Mouse (Mus musculus) thymus, postnatal 10 days (tissue): ENCODE measurements around the gene Fam131c.

Source experiments
- DNase-seq, 2 experiments: peaks; one replicate each; pipeline ENCODE4 v3.0.0; 2021; ENCODE audit warnings: low spot score in 2 of 2

Fam131c gene

DNA sequence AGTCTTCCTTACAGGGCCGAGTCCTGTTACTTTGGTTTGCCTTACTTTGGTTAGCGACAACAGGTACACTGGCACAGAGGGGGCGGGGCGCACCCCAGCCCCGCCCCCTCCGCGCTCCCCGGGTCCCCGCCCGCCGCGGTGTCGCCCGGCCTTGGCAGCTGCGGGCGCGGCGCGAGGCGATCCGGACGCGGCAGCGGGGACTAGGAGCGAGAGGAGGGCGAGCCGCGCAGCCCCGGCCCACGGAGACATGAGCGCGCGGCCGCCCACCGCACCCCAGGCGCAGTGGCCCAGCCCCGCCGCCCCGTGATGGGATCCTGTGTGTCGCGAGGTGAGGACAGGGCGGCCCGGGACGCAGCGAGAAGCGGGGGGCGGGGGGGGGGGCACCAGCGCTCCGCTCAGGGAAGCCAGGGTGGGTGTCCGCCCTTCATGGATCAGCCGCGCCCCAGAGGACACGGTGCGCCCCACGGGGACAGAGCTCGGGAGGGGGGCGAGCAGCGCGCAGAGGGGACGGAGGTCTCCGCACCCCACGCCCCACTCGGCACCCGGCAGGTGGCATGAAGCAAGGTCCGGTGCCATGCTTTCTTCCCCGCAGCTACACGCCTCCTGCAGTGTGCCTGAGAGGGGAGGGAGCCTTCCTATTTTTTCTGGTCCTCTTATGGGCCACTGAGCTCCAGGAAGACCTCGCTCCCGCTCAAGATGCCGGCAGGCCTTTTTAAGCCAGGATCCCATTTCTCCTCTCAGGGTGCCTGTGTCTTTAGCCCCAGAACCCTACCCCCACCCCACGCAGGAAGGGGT lies at the start of gene Fam131c:
Gene Fam131c (plus strand): TSS at position 224 of the 795 bp plus-strand sequence.
- no peak for DNase-seq

DNA sequence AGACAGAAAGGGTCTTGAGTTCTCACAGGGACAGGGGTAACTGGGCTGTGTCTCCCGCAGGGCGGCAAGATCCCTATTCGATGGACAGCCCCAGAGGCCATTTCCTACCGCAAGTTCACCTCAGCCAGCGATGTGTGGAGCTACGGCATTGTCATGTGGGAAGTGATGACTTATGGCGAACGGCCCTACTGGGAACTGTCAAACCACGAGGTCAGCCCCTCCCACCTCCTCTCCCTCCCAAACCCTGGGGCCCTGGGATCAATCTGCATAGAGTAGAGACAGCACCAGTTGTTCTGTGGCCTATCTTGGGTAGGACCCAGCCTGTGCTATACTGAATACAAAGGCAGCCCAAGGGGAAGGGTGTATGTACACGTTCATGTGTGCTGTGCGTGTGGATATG lies 45.5 kb upstream of the Fam131c start:
- no peak for DNase-seq

DNA sequence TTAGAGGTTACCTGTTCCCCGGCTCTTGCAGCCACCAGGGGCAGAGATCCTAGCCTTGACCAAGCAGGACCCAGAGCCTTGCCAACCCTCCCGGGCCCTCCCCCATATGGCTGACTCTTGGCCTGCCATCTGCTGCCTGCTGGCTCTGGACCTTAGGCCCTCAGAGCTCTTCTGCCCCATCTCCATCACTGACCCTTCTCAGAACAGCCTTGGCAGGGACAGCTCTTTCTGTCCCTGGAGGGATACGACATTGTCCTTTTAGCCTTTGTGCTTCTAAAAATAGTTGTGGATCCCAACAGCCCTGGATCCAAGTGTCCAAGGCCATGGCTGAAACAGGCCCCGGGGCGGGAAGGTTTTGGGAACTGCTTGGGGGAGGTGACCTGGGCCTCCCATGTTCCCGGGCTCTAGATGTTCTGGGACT lies 43.2 kb upstream of the Fam131c start:
- no peak for DNase-seq

DNA sequence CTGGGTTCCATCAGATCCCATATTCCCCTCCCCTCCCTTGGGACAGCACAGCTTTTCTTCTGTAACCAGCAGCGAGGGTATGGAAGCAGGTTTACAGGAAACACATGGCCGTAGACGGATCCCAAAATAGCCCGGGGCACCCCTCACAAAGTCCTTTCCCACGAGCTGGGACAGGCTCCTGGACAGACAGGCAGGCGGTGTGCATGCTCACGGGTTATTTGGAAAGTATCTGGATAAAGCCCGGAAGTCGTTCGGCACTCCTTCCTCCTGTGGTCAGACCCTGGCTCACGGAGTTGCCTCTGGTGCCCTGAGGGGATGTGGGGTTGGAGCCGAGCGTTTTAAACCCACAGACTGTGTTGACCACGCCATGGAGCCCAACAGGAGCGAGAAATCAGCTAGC lies 42.4 kb upstream of the Fam131c start:
- DNase-seq, result no peak

DNA sequence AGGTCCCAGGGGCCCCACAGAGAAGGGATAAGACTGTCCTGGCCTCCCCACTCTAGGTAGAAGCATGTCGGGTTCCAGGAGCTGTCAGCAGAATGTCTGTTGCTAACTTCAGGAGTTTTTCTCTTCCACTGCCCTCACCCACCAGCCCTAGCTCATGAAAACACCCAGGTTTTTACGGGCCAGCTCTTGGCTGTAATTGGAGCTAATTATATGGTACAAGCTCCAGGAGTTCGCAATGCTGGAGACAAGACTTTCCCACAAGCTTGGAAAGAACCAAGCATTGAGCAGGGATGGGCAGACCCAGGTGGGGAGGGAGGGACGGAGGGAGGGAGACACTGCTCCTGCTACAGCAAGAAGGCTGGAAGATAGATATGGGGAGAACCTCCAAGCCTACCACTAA lies 40.9 kb upstream of the Fam131c start:
- DNase-seq, result no peak

DNA sequence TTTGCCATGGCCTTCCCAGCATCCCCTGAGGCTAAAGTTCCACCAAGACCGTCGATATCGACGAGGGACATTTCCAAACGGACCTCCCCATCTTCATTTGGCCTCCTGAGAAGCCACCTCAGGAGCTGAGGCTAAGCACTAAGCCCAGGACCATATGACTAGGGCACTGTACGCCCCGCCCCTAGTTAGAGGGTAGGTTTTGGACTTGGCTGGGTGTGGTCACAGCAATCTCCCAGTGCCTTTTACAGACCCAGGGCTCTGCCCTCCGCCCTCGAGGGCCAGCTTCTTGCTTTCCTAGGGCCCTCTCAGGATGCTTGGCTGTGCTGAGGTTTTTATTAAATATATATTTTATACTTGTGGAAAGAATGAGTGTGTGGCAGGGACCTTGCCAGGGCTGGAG lies 39.3 kb upstream of the Fam131c start:
- DNase-seq, result no peak

DNA sequence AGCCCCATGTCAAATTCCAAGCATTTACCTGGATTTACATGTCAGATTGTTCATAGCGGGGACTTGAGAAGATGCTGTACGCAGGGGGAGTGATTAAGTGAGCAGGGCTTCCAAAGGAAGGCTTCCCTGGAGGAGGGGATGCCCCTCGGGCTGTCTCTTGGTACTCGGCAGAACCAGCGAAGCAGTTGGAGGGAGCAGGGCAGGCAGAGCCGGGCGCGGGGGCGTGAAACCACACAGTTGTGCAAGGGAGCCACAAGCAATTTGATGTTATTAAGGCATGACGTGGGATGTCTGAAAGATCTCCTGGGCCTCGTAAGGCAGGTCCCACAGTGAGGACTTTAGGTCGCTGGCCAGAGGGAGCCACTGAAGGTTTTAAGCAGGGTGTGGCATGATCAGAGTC lies 38.1 kb upstream of the Fam131c start:
- no peak for DNase-seq

DNA sequence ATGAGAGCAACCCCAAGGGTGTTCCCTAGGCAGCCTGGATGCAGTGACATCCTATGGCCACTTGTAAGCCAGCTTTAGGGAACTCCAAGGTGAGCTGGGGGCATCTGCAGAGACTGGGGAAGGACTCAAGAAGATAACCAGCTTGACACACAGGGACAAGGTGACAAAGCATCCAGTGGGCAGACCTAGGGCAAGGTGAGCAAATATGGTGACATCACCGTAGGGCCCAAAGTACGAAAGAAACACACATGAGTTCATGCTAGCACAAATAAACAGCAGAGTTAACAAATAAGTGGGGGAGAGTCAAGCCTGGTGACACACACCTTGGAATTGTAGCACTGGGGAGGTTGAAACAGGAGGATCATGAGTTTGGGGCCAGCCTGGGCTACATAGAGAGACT lies 36.6 kb upstream of the Fam131c start:
- DNase-seq, result no peak

DNA sequence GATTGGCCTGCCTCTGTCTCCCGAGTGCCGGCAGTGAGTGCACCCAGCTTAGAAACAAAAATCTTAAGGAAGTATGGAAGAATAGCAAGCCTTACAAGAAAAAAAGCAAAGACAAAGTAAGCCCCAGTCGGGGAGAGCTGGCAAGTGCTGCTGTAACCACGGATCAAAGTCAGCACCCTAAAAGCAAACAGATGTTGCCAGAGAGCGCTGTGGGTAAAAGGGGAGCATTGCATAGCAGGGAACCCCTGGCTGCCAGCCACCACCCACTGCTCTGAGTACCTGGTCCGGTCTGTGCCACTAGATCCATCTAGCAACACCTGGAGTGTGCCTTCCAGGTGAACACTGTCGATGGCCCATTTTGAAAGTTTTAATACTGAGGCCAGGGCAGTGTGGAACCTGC lies 35.8 kb upstream of the Fam131c start:
- no peak for DNase-seq

DNA sequence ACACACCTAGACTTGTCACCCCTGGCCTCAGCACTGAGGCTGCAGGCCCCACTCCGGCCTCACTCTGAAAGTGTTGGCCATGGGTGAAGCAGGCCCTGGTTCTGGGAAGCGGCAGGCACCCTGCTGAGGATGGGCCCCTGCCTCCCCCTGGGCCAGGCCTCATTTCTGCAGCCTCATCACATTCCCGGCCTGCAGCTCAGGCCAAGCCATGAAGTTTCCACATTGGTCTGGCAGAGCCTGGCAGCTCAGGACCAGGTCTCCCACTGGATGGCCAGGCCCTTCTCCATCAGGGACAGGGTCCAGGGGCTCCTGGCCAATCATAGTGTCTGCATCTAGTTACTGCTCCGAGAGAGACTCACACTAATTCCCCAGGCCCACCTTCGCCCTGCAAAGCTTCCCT lies 33.3 kb upstream of the Fam131c start:
- DNase-seq, result no peak

DNA sequence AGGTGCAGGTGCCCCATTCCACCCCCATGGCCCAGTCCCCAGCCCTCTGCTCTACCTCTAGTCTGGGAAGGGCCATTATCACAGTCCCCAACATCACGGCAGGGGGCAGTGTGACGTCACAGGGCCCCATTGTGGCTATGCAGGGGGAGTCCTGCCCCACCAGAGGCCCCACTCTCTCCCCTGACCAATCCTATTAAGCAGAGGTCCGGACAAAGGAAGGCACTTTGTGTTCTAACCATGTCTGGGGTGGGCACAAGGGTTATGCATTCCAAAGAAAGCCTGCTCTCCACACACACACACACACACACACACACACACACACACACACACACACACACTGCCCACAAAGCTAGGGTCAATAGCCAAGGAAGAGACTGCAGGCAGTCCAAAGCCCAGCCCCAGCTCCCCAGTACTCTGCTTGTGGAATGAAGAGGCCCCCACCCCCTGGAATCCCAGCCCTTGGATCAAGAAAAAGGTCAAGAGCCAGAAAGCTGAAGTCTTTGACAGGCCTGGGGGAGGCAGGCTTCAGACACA lies 32.7 kb upstream of the Fam131c start:
- no peak for DNase-seq

DNA sequence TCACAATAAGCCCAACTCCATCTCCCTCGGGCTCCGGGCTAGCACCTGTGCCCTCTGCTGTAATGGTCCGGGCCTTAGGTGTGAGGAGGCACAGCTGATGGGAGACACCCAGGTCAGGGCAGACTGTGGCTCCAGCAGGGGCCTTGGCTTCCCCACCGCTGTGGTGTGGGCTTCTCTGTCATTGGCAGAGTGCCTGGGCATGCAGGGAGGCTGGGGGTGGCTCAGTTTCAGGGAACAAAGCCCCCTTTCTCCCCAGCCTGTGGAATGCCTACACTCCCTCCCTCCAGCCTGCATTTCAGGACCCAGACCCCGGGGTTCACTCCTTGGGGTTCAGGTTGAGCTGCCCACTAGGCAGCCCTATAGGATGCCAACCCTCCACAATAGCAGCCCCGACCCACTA lies 31.8 kb upstream of the Fam131c start:
- no peak for DNase-seq

DNA sequence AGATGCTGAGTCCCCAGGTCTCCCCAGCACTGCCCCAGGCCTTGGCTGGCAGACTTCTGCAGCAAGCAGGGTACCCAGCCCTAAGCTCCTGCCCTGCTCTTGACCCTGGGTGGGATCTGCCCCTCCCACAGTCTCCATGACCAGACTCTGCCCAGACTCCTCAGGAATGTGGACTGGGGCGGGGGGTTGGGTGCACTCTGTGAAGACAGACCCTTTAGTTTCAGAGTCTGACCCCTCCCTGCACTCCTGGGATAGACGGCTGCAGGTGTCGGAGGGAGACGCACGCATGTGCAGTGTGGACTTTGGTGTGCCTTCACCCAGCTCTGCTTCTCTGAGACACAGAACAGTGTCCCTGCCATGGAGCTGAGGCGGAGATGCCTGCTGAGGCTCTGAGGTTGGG lies 30.0 kb upstream of the Fam131c start:
- no peak for DNase-seq

DNA sequence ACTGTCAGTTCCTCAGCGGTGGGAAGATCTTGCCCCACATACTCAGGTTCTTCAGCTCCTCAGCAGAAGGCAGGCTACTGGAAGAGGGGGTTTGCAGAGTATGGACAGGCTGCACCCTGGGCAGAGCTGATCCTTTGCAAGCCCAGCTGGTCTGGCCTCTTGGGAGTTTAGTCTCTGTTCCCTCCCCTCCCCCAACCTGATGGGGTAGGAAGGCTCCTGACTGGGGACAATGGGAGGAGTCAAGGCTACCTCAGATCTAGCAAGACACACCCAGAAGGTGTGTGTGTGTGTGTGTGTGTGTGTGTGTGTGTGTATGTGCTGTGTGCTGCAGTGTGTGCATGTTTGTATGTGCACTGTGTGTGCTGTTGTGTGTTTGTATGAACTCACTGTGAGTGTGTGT lies 29.2 kb upstream of the Fam131c start:
- no peak for DNase-seq

DNA sequence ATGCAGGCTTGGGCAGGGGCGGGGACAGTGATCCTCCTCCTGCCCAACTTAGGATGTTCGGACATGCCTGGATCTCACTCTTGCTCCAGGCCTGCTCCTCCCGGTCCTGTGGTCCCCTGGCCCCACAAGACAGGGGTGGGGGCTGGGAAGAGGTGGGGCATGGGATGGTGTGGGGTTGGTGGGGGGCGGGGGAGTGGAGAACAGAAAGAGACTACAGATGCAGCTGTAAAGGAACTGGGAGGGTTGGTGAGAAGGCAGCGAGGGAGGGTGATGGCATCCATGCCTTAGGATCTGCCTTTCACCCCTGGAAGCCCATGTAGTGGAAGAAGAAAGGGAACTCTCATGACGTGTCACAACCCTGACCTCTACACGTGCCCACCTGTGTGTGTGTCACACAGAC lies 26.5 kb upstream of the Fam131c start:
- no peak for DNase-seq

DNA sequence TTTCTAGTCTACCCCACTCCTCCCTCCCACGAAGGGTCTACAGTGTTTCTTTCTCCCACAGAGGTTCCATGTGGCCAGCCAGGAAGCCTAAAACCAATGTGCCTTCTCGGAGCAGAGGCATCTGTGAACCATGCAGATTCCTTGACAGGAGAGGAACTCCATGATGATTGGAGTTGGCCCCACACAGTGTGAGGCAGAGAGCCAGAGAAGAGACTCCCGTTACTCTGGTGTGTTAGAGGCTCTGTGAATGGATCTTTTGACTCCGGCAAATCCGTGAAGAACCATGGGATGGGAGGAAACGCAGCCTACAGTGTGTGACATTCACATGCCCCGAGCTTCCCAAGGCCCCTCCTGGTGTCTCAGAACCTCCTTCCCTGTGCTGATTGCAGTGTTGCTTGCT lies 24.5 kb upstream of the Fam131c start:
- no peak for DNase-seq

DNA sequence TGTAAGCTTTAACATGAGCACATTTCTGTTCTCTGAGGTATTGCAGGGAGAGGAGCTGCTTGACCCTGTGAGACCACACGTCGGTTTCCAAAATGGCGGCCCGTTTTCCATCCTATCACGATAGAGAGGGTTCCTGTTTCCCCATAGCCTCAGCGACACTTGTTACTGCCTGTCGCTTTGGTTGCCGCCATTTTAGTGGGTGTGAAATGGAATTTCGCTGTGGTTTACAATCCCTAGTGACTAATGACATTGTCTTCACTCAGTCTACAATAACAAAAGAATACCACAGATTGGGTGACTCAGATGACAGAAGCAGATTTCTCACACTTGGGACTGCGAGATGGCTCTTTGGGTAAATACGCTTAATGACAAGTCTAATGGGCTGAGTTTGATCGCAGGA lies 22.8 kb upstream of the Fam131c start:
- DNase-seq, result no peak

DNA sequence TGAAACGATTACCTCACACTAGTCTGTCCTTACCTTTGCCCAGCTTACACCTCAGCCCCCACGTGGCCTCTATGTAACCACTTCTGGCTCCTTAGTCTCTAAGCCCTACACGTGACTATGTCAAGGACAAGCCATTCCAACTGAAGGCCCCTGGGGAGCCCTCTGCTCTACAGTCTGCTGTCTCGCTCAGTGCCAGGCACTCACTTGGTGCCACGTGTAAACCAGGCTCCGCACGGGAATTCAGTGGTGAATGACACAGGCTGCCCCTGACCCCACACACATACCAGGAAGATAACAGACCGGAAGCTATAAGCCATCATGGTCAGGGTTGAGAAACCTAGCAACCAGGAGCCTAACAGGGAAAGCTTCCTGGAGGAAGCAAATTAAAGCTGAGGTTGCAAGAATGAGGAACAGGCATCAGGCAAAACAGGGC lies 20.6 kb upstream of the Fam131c start:
- DNase-seq, result no peak

DNA sequence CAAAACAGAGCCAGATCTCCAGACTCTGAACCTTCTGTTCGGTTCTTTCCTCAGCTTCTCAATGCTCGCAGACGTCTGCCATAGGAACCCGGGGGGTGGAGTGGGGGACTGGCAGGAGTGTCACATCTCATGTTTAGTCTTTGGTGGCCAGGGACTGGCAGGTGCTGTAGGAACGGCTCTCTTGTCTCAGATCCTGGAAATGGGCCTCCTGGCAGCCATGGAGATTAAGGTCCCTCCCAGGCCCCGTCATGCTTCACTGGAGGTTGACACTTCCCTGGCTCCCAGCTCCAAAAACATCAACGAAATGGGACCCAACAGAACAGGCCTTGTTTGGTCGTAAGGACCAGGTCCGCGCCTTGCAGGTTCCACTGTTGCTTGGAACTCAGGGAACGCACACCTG lies 19.4 kb upstream of the Fam131c start:
- no peak for DNase-seq

DNA sequence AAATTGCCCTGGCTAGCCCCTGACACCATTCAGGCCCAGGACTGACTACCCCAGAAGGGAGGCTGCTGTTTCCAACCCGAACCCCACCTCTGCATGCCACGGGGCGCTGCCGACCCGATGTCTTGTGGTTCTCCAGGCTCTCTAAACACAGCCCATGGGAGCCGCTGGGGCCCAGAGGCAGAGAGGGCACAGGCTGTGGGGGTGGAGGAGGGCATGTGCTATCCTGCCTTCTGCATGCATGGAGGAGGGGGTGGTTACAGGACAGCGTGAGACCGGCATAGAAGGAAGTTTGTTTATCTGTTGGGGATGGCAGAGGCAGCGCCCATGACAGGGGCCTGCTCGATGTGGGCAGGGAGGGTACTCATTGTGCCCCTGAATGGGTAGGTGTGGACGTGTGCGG lies 18.0 kb upstream of the Fam131c start:
- DNase-seq, result no peak

DNA sequence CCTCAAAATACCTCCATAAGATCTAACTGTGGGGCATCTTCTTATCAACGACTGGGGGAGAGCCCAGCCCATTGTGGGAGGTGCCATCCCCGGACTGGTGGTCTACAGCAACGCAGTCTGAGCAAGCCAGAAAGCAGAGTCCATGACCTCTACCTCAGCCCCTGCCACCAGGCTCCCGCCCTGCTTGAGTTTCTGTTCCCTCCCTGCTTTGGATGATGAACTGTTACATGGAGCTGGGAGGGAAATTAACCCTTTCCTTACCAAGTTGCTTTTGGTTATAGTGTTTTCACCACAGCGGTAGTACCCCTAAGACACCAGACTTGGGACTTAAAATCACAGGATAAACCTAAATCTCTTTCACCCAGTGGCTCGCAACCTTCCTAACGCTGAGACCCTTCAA lies 16.0 kb upstream of the Fam131c start:
- no peak for DNase-seq

DNA sequence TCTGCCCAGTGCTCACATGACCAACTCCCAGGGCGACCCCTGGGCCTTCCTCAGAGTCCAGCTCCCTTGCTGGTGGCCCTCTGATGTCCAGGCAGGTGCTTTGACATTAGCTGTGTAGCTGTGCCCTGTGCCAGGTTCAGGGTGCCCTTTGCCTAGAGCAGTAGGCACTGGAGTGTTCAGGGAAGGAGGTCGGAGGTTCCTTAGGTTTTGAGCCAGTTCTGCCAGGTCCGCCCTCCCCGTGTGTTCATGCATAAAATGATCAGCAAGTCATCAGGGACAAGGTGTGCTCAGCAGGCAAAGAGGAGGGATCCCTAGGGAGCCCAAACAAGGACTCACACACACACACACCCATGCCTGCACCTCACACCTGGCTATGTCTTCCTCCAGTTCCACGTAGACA lies 15.0 kb upstream of the Fam131c start:
- no peak for DNase-seq

DNA sequence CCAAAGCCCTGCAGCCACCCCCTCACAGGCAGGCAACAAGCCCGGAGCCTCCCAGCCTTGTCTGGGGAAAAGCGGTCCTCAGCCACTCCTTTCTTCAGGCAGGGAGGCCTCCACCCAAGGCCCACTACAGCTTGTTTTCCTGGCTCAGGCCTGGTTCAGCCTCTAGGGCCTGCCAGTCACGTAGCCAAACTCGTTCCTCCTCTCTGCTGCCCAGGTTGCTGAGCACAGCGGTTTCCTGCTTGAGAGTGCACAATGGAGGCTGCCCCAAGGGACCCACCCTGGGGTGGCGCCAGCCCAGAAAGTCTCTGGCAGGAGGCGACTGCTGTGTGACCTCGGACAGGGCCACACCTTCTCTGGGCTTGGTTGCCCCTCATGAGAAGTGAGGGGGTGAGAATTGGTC lies 14.2 kb upstream of the Fam131c start:
- DNase-seq, result no peak

DNA sequence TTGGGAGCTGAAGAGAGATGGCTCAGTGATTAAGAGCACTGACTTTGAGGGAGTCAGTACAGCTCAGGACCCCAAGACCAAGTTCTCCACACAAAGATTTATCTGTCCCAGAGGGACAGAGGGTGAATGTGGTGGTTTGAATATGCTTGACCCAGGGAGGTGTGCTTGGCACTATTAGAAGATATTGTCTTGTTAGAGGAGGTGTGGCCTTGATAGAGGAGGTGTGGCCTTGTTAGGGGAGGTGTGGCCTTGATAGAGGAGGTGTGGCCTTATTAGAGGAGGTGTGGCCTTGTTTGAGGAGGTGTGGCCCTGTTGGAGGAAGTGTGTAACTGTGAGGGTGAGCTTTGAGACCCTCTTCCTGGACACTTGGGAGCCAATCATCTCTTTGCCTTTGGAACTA lies 10.2 kb upstream of the Fam131c start:
- DNase-seq, result no peak
